Mouse (Mus musculus): ENCODE measurements around the gene Gng7. TPM values are rescaled to one million over a fixed set of nuclear protein-coding genes. Genes with fewer than 3 reads are reported as not detected.

The Gng7 gene
- total RNA-seq, 2 experiments from 2014 or later = 0.82 to 1.3 TPM

DNA sequence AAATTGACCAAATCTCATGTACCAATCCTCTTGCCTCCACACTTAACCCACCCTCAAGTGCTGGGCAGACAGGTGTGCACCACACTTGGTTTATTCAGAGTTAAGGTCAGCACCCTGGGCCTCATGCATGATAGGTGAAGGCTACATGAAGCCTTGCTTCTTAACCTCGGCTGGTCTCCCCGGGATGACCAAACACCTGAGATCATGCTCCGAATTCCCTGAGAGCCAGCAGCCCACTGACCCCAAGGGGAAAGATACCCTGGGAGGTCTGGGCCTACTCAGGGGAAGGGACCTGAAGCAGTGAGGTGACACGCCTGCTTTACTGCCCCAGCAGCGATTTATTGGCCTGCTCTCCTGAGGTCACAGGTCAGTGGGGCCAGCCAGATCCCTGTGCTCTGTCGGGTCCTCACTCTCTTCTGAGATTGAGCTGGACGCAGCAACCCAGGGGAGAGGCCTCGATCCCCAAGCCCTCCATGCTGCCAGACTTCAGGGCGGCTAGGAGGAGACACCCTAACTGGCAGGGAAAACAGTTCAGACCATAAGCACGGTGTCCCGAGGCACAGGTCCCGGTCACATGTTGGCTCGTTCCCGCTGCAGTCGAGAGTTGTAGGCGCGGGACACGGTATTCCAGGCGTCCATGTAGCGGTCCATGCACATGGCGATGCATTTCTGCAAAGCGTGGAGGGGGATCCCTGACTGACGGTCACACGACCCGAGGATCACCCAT lies 115.0 kb downstream of the Gng7 start:
- no peak for DNase-seq

DNA sequence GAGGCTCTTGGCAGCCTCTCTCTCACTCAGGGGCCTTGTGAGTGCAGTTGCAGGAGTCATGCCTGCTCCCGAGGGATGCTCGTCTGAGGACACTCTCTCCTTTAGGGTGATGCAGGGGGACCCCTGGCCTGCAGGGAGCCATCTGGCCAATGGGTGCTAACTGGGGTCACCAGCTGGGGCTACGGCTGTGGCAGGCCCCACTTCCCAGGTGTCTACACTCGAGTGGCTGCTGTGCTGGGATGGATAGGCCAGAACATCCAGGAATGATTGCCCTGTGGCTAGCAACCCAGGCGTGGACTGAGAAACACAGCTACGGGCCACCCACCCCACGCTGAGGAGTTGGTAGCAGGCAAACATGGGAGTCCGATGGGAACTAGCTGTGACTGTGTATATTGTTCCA lies 115.7 kb downstream of the Gng7 start:
- DNase-seq = no peak

Other genes starting within 250 kb of the Gng7 start
- gene Sf3a2, start 216.7 kb downstream of the Gng7 start, total RNA-seq (2021) = 10 to 100 TPM; 28.6 to 28.7 TPM
- 10 to 100 TPM; 30.7 to 32.4 TPM for gene Plekhj1, start 216.3 kb downstream of the Gng7 start, total RNA-seq (2021)
- under 1 TPM in 1 of 2 experiments, not detected in 1; 0.33 TPM for gene Amh, start 209.7 kb downstream of the Gng7 start, total RNA-seq (2021)
- under 1 TPM; 0.41 to 0.69 TPM for gene Jsrp1, start 201.4 kb downstream of the Gng7 start, total RNA-seq (2021)
- gene Oaz1, start 188.3 kb downstream of the Gng7 start, total RNA-seq (2021) = 100 to 1,000 TPM; 897 to 934 TPM
- gene Lingo3, start 170.9 kb downstream of the Gng7 start, total RNA-seq (2021) = 10 to 100 TPM; 13.5 to 16.6 TPM
- gene Lsm7, start 159.7 kb downstream of the Gng7 start, total RNA-seq (2021) = 10 to 100 TPM; 23.5 to 27.8 TPM
- 10 to 100 TPM; 11.9 to 15.9 TPM for gene Sppl2b, start 159.7 kb downstream of the Gng7 start, total RNA-seq (2021)
- gene Tmprss9, start 143.1 kb downstream of the Gng7 start, total RNA-seq (2021) = not detected
- 100 to 1,000 TPM; 125 to 144 TPM for gene Timm13, start 114.0 kb downstream of the Gng7 start, total RNA-seq (2021)
- gene Lmnb2, start 96.7 kb downstream of the Gng7 start, total RNA-seq (2021) = 1 to 10 TPM; 4.7 to 5.8 TPM
- gene Gadd45b, start 84.9 kb downstream of the Gng7 start, total RNA-seq (2021) = 10 to 100 TPM; 14.9 to 19.0 TPM
- gene Diras1, start 10.7 kb upstream of the Gng7 start, total RNA-seq (2021) = not detected
- gene Slc39a3, start 22.5 kb upstream of the Gng7 start, total RNA-seq (2021) = 10 to 100 TPM; 12.8 to 14.2 TPM
- gene Sgta, start 45.2 kb upstream of the Gng7 start, total RNA-seq (2021) = 100 to 1,000 TPM in 1 of 2 experiments, 10 to 100 TPM in 1; 99.5 to 102 TPM
- 10 to 100 TPM; 12.8 to 14.8 TPM for gene Thop1, start 55.1 kb upstream of the Gng7 start, total RNA-seq (2021)
- gene Creb3l3, start 83.9 kb upstream of the Gng7 start, total RNA-seq (2021) = under 1 TPM; 0.31 to 0.74 TPM
- gene Map2k2, start 91.0 kb upstream of the Gng7 start, total RNA-seq (2021) = 100 to 1,000 TPM; 118 to 132 TPM
- gene Zbtb7a, start 120.3 kb upstream of the Gng7 start, total RNA-seq (2021) = 10 to 100 TPM; 33.8 to 34.9 TPM
- 10 to 100 TPM; 16.5 to 16.9 TPM for gene Pias4, start 153.0 kb upstream of the Gng7 start, total RNA-seq (2021)
- 1,000 to 10,000 TPM; 1,062 to 1,185 TPM for gene Eef2, start 161.7 kb upstream of the Gng7 start, total RNA-seq (2021)
- 10 to 100 TPM; 29.9 to 34.5 TPM for gene Dapk3, start 168.1 kb upstream of the Gng7 start, total RNA-seq (2021)
- not detected for gene 4930442H23Rik, start 168.9 kb upstream of the Gng7 start, total RNA-seq (2021)
- gene Nmrk2, start 187.1 kb upstream of the Gng7 start, total RNA-seq (2021) = 1 to 10 TPM; 7.1 to 8.8 TPM
- not detected for gene Atcay, start 215.9 kb upstream of the Gng7 start, total RNA-seq (2021)
- 1 to 10 TPM; 2.3 to 2.5 TPM for gene Zfr2, start 218.2 kb upstream of the Gng7 start, total RNA-seq (2021)
- gene Matk, start 238.0 kb upstream of the Gng7 start, total RNA-seq (2021) = under 1 TPM; 0.42 to 0.87 TPM

All from heart, adult 18-20 months (tissue).